Mouse (Mus musculus) liver, embryonic 11.5 days (tissue): ENCODE measurements around the gene Gm11639. TPM values are rescaled to one million over a fixed set of nuclear protein-coding genes. Genes with fewer than 3 reads are reported as not detected.

ENCODE experiments used
- ATAC-seq: fragments of 200-750 bp; cut with Nextera tagmentation; replicated peaks from 2 replicates; pipeline ENCODE4 v1.8.0; 2017; ENCODE audit warnings: moderate number of reproducible peaks, mild to moderate bottlenecking, moderate TSS enrichment, moderate library complexity; ENCODE audit not compliant: low FRiP score
- DNase-seq: peaks from one replicate; pipeline ENCODE4 v3.0.0-alpha.2; 2017; ENCODE audit warnings: low spot score
- H3K27ac ChIP-seq: fragments of 300-500 bp; sonication (generic); 2 replicates; pipeline ENCODE4 v1.5.1; 2014; ENCODE audit warnings: mild to moderate bottlenecking, low read depth, low read length, control low read depth
- H3K27me3 ChIP-seq: fragments of 300-500 bp; sonication (generic); replicated peaks from 2 replicates; pipeline ENCODE4 v1.6.1; 2014; ENCODE audit warnings: low read length, mixed read lengths; ENCODE audit not compliant: control insufficient read depth, insufficient read depth
- H3K36me3 ChIP-seq: fragments of 300-500 bp; sonication (generic); 2 replicates; pipeline ENCODE4 v1.6.1; 2014; ENCODE audit warnings: mild to moderate bottlenecking, low read length, moderate library complexity, mixed read lengths; ENCODE audit not compliant: control insufficient read depth, insufficient read depth
- H3K4me1 ChIP-seq: fragments of 300-500 bp; sonication (generic); replicated peaks from 2 replicates; pipeline ENCODE4 v1.6.1; 2014; ENCODE audit warnings: low read length, mixed read lengths; ENCODE audit not compliant: control insufficient read depth, insufficient read depth
- H3K4me2 ChIP-seq: fragments of 300-500 bp; sonication (generic); 2 replicates; pipeline ENCODE4 v1.6.1; 2014; ENCODE audit warnings: mild to moderate bottlenecking, control low read depth, moderate library complexity
- H3K4me3 ChIP-seq: fragments of 300-500 bp; sonication (generic); 2 replicates; pipeline ENCODE4 v1.5.1; 2014; ENCODE audit warnings: low read depth, low read length, control low read depth
- H3K9ac ChIP-seq: fragments of 300-500 bp; sonication (generic); 2 replicates; pipeline ENCODE4 v1.6.1; 2014; ENCODE audit warnings: low read depth, low read length, control low read depth
- H3K9me3 ChIP-seq: fragments of 300-500 bp; sonication (generic); 2 replicates; pipeline ENCODE4 v1.6.1; 2016; ENCODE audit warnings: low read length, inconsistent platforms, mixed read lengths; ENCODE audit not compliant: control insufficient read depth
- WGBS: fragments of 180-500 bp; shearing (Covaris S2); extraction: QIAGEN DNeasy Blood & Tissue Kit; methylation state at CpG from one replicate; pipeline ENCODE4 v1.1.7; 2014; 5-methylcytosine and 5-hydroxymethylcytosine counted together
- polyA plus RNA-seq: library from polyadenylated mRNA; unstranded; fragments of >200 nt; fragmentation: Nextera tagmentation; extraction: Ambion mirVana; gene quantifications from 2 replicates; pipeline ENCODE4 v1.2.1, GENCODE M21; 2014

The Gm11639 gene
- polyA plus RNA-seq, 1 experiment from 2014 or later: 0.05 TPM

- DNase-seq: no peak
- no peaks in the 10 kb centered on the region for H3K9me3 ChIP-seq
- H3K4me3 ChIP-seq: no peak overlapping the region
- no peak overlapping the region for H3K9ac ChIP-seq
- WGBS: 76% methylated on average over 5 of the region's 5 CpGs
- ATAC-seq: peak; percentile 26; the same call in 1 of the 2 replicates
- H3K27ac ChIP-seq: no peak overlapping the region
- H3K4me2 ChIP-seq: no peak overlapping the region
- H3K4me1 ChIP-seq: no peaks in the 10 kb centered on the region
- H3K36me3 ChIP-seq: no peaks in the 10 kb centered on the region
- H3K27me3 ChIP-seq: no peaks in the 10 kb centered on the region
These were observed 38.9 kb upstream of the Gm11639 start for GRCm38 (mm10) chr11:104646611-104647010.

GRCm38 (mm10) chr11:104647188-104647867, 38.2 kb upstream of the Gm11639 start:
- H3K4me1 ChIP-seq: no peaks in the 10 kb centered on the region
- no peaks in the 10 kb centered on the region for H3K27me3 ChIP-seq
- 69% methylated on average over 8 of the region's 8 CpGs for WGBS
- no peak overlapping the region for H3K9ac ChIP-seq
- ATAC-seq (no peak), DNase-seq (no peak)
- H3K4me2 ChIP-seq: no peak overlapping the region
- no peaks in the 10 kb centered on the region for H3K36me3 ChIP-seq
- no peak overlapping the region for H3K27ac ChIP-seq
- H3K4me3 ChIP-seq: no peak overlapping the region
- no peaks in the 10 kb centered on the region for H3K9me3 ChIP-seq

- Histone ChIP-seq H3K9me3 (no peaks in the 10 kb centered on the region), H3K9ac (no peak overlapping the region), H3K27me3 (no peaks in the 10 kb centered on the region), H3K4me3 (no peak overlapping the region), H3K36me3 (no peaks in the 10 kb centered on the region), H3K27ac (no peak overlapping the region), H3K4me2 (no peak overlapping the region), H3K4me1 (no peaks in the 10 kb centered on the region)
- 52% methylated on average over 3 of the region's 3 CpGs for WGBS
- DNase-seq (no peak), ATAC-seq (peak; percentile 31; the same call in 1 of the 2 replicates)
These were observed 36.9 kb upstream of the Gm11639 start for GRCm38 (mm10) chr11:104648571-104648970.

DNA sequence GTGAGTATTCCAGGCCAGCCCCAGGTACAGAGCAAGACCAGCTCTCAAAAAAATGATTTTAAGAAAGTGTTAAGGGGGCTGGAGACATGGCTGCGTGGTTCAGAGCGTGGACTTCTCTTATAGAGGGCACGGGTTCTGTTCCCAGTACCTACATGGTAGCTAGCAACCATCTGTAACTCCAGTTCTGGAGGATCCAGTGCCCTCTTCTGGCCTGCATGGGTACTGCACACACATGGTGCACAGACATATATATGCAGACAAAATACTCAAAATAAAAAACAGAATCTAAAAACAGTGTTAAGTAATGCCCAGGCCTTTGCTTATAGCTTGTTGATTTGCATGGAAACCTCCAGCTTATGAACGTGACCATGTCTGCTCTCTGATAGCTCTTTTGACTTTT, 24.9 kb upstream of the Gm11639 start:
- Histone ChIP-seq H3K27ac (no peak overlapping the region), H3K9me3 (peaks cover 3% of the 10 kb centered on the region; the same call in 1 of the 2 replicates), H3K9ac (no peak overlapping the region), H3K27me3 (no peaks in the 10 kb centered on the region), H3K4me3 (no peak overlapping the region; the same call in 1 of the 2 replicates), H3K36me3 (no peaks in the 10 kb centered on the region), H3K4me2 (no peak overlapping the region; the same call in 1 of the 2 replicates), H3K4me1 (peaks cover 14% of the 10 kb centered on the region)
- ATAC-seq (no peak), DNase-seq (no peak)
- 88% methylated on average over 4 of the region's 4 CpGs for WGBS

DNA sequence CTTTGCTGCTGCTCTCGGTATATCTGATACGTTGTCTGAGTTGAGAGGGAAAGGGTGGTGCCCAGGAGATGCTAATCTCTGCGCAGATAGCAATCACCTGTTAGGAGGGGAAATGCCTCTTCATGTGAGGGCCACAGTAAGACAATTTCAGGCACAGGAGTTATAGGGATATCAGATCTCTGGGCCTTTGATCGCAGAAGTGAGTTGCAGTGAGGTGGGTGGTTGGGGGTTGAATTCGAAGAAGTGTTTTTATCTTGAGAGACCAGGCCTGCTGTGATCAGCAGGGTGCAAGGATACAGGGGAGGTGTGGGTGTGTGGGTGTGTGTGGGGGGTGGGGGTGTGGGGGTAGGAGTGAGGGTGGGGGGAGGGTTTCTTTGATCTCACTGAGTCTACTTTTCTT, 24.4 kb upstream of the Gm11639 start:
- ATAC-seq: peak; percentile 92
- H3K36me3 ChIP-seq: no peaks in the 10 kb centered on the region
- H3K9me3 ChIP-seq: peaks cover 3% of the 10 kb centered on the region; the same call in 1 of the 2 replicates
- peak overlapping the region; percentile 59 for H3K4me2 ChIP-seq
- no peaks in the 10 kb centered on the region for H3K27me3 ChIP-seq
- 56% methylated on average over 5 of the region's 5 CpGs for WGBS
- H3K9ac ChIP-seq: no peak overlapping the region
- peak overlapping the region; percentile 0; the same call in 1 of the 2 replicates for H3K4me3 ChIP-seq
- H3K27ac ChIP-seq: peak overlapping the region; percentile 61; the same call in 1 of the 2 replicates
- DNase-seq: no peak
- peaks cover 14% of the 10 kb centered on the region for H3K4me1 ChIP-seq

- Histone ChIP-seq H3K4me3 (peak overlapping the region; percentile 0; the same call in 1 of the 2 replicates), H3K27me3 (no peaks in the 10 kb centered on the region), H3K4me1 (peaks cover 14% of the 10 kb centered on the region), H3K9me3 (peaks cover 3% of the 10 kb centered on the region; the same call in 1 of the 2 replicates), H3K27ac (peak overlapping the region; percentile 61; the same call in 1 of the 2 replicates), H3K9ac (0 out of 2 replicates have a peak overlapping the region, but pooled peaks have one; percentile 34), H3K36me3 (no peaks in the 10 kb centered on the region), H3K4me2 (peak overlapping the region; percentile 59)
- DNase-seq: no peak
- 53% methylated on average over 20 of the region's 20 CpGs for WGBS
- ATAC-seq: peak; percentile 73
These were observed 23.8 kb upstream of the Gm11639 start for GRCm38 (mm10) chr11:104661531-104662205.

DNA sequence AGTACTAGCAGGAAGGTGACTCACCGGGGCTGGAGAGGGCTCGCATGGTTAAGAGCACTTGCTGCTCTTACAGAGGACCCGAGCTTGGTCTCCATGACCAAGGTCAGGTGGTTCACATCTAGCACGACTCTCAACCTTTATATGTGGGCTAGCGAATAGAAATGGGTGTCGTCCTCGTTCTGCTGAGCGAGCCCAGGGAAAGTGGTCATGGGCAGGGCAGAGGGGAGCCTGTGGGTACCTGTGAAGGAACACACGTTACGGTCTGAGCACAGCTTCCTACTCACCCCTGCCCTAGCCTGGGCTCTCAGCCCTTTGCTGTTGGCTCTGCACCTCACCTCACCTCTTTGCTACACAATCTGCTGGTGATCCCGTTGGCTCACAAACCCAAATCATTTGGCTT, 22.9 kb upstream of the Gm11639 start:
- ATAC-seq: no peak
- H3K27ac ChIP-seq: no peak overlapping the region

GRCm38 (mm10) chr11:104663241-104663877, 22.1 kb upstream of the Gm11639 start:
- peaks cover 14% of the 10 kb centered on the region for H3K4me1 ChIP-seq
- WGBS: 75% methylated on average over 6 of the region's 6 CpGs
- no peak overlapping the region for H3K4me2 ChIP-seq
- H3K9ac ChIP-seq: no peak overlapping the region
- ATAC-seq (no peak), DNase-seq (no peak)
- H3K27ac ChIP-seq: no peak overlapping the region
- H3K4me3 ChIP-seq: no peak overlapping the region
- no peaks in the 10 kb centered on the region for H3K27me3 ChIP-seq
- H3K9me3 ChIP-seq: peaks cover 3% of the 10 kb centered on the region; the same call in 1 of the 2 replicates
- no peaks in the 10 kb centered on the region for H3K36me3 ChIP-seq

More for the DNA sequence above, 22.9 kb upstream of the Gm11639 start:
- peaks cover 14% of the 10 kb centered on the region for H3K4me1 ChIP-seq
- no peak overlapping the region for H3K9ac ChIP-seq
- DNase-seq: no peak
- H3K4me3 ChIP-seq: no peak overlapping the region
- no peaks in the 10 kb centered on the region for H3K27me3 ChIP-seq
- H3K4me2 ChIP-seq: no peak overlapping the region
- H3K9me3 ChIP-seq: peaks cover 3% of the 10 kb centered on the region; the same call in 1 of the 2 replicates
- H3K36me3 ChIP-seq: no peaks in the 10 kb centered on the region
- WGBS: 86% methylated on average over 11 of the region's 11 CpGs
